Mouse (Mus musculus): ENCODE measurements around the gene March2. TPM values are rescaled to one million over a fixed set of nuclear protein-coding genes. Genes with fewer than 3 reads are reported as not detected.
A peak's percentile ranks its signal among the peaks of the same experiment; 100 is the strongest.

March2 gene
- polyA plus RNA-seq (2014; fragmentation: Nextera tagmentation; extraction: Ambion mirVana): 73.6 and 83.2 TPM in 2 replicates

DNA sequence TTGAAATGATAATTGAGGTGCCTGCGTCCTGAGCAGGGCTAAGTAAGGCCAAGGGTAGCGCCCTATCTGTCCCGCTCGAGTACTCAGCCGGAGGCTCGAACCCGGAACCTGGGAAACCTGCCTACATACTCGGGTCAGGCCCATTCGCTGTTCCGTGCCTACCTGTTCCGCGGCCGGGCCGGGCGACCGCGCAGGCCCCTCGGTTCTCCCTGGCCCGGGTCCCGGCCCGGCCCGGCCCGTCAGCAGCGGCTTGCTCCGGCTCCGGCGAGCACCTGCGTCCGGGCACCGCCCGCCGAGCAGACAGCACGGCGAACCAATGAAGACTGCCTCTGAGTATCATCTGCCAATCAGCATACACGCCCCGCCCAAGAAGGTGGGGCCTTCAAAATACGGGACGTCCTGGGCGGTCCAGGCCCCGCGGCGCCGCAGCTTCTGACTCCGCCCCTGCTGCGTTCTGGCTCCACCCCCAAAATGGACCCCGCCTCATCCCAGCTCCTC is at the start of gene March2:
Gene March2, minus strand, starts transcription at position 287 of the 498 bp plus-strand sequence.
- no peaks in the 10 kb centered on the region for H3K9me3 ChIP-seq (replicated peaks; ENCODE audit: control insufficient read depth, low read length)
- H3K27ac ChIP-seq (ENCODE audit: low read depth, low read length): no peak within 1 kb of the TSS
- no peaks in the 10 kb centered on the region for H3K36me3 ChIP-seq (ENCODE audit: control insufficient read depth, insufficient read depth, low read length)
- H3K4me1 ChIP-seq (ENCODE audit: control insufficient read depth, insufficient read depth, low read length): no peaks in the 10 kb centered on the region
- peak within 1 kb of the TSS; percentile 70 for H3K4me2 ChIP-seq
- H3K4me3 ChIP-seq (ENCODE audit: low read depth, low read length): peak within 1 kb of the TSS; percentile 61
- H3K9ac ChIP-seq (ENCODE audit: low read depth, low read length): peak within 1 kb of the TSS; percentile 74
- H3K27me3 ChIP-seq (ENCODE audit: control insufficient read depth, insufficient read depth, low read length): no peaks in the 10 kb centered on the region
- WGBS (ENCODE audit: insufficient replicate concordance): 1% methylated on average over 46 of the region's 46 CpGs
- ATAC-seq (replicated peaks; ENCODE audit: insufficient number of reproducible peaks, low FRiP score, low TSS enrichment): peak; percentile 99

GRCm38 (mm10) chr17:33766389-33766788 is 47.9 kb upstream of the March2 start:
- Histone ChIP-seq H3K36me3 (ENCODE audit: control insufficient read depth, insufficient read depth, low read length) (no peaks in the 10 kb centered on the region), H3K9me3 (replicated peaks; ENCODE audit: control insufficient read depth, low read length) (no peaks in the 10 kb centered on the region), H3K27ac (ENCODE audit: low read depth, low read length) (no peak overlapping the region), H3K27me3 (ENCODE audit: control insufficient read depth, insufficient read depth, low read length) (no peaks in the 10 kb centered on the region), H3K9ac (ENCODE audit: low read depth, low read length) (no peak overlapping the region), H3K4me3 (ENCODE audit: low read depth, low read length) (no peak overlapping the region), H3K4me2 (no peak overlapping the region), H3K4me1 (ENCODE audit: control insufficient read depth, insufficient read depth, low read length) (no peaks in the 10 kb centered on the region)
- WGBS (ENCODE audit: insufficient replicate concordance): 65% methylated on average over 3 of the region's 3 CpGs
- ATAC-seq (replicated peaks; ENCODE audit: insufficient number of reproducible peaks, low FRiP score, low TSS enrichment): no peak

DNA sequence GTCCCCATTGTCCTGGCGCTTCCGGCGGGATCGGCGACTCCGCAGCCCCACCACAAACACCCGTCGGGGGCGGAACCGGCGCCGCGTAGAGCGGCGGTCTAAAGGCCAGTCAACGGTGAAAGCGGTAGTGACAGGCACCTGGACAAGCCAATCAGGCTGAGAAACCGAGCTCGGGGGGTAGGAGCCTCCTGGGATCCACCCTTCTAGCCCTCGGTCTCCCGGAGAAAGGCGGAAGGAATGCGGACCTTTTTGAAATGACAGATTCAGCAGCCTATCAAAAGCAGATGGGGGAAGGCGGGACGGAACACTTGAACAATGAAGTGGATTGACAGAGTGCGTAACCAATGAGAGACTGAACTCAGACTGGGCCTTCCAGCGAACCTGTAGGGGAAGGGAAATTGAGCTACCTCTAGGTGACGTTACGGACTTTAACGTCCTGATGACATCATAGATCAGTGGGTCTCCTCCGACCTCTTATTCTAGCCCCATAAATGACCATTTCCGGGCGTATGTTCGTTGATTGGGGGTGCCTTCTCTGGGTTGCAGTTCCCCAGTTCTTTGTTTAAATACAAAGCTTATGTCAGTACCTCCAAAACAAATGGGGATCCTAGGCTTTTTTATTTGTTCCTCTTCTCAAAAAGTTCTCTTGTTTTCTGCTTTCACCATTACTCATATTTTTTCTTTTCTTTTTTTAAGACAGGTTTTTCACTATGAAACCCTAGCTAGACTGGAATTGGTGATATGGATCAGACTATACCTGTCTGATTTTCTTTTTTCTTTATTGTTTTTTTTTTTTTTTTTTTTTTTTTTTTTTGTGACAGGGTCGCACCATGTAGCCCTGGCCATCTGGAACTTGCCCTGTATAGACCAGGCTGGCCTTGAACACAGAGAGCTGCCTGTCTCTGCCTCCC is 42.0 kb upstream of the March2 start, which contains the start of gene Rab11b:
Gene Rab11b, minus strand, starts transcription at position 276 of the 911 bp plus-strand sequence.
- Histone ChIP-seq H3K9ac (ENCODE audit: low read depth, low read length) (peak within 1 kb of the TSS; percentile 99), H3K4me3 (ENCODE audit: low read depth, low read length) (peak within 1 kb of the TSS; percentile 89), H3K27me3 (ENCODE audit: control insufficient read depth, insufficient read depth, low read length) (no peaks in the 10 kb centered on the region), H3K4me1 (ENCODE audit: control insufficient read depth, insufficient read depth, low read length) (peaks cover 30% of the 10 kb centered on the region), H3K9me3 (replicated peaks; ENCODE audit: control insufficient read depth, low read length) (no peaks in the 10 kb centered on the region), H3K27ac (ENCODE audit: low read depth, low read length) (peak within 1 kb of the TSS; percentile 100), H3K36me3 (ENCODE audit: control insufficient read depth, insufficient read depth, low read length) (no peaks in the 10 kb centered on the region), H3K4me2 (peak within 1 kb of the TSS; percentile 85)
- WGBS (ENCODE audit: insufficient replicate concordance): 2% methylated on average over 35 of the region's 35 CpGs
- ATAC-seq (replicated peaks; ENCODE audit: insufficient number of reproducible peaks, low FRiP score, low TSS enrichment): peak; percentile 99

- Histone ChIP-seq H3K9ac (ENCODE audit: low read depth, low read length) (peak overlapping the region; percentile 99), H3K9me3 (replicated peaks; ENCODE audit: control insufficient read depth, low read length) (no peaks in the 10 kb centered on the region), H3K4me1 (ENCODE audit: control insufficient read depth, insufficient read depth, low read length) (peaks cover 30% of the 10 kb centered on the region), H3K36me3 (ENCODE audit: control insufficient read depth, insufficient read depth, low read length) (no peaks in the 10 kb centered on the region), H3K27ac (ENCODE audit: low read depth, low read length) (peak overlapping the region; percentile 100), H3K4me2 (peak overlapping the region; percentile 85), H3K27me3 (ENCODE audit: control insufficient read depth, insufficient read depth, low read length) (no peaks in the 10 kb centered on the region), H3K4me3 (ENCODE audit: low read depth, low read length) (peak overlapping the region; percentile 89)
- ATAC-seq (replicated peaks; ENCODE audit: insufficient number of reproducible peaks, low FRiP score, low TSS enrichment): peak; percentile 87
- WGBS (ENCODE audit: insufficient replicate concordance): under 1% methylated on average over 35 of the region's 38 CpGs
Observed at GRCm38 (mm10) chr17:33759767-33760254, 41.3 kb upstream of the March2 start.

- Histone ChIP-seq H3K4me1 (ENCODE audit: control insufficient read depth, insufficient read depth, low read length) (peaks cover 30% of the 10 kb centered on the region), H3K9me3 (replicated peaks; ENCODE audit: control insufficient read depth, low read length) (no peaks in the 10 kb centered on the region), H3K9ac (ENCODE audit: low read depth, low read length) (no peak overlapping the region), H3K4me2 (peak overlapping the region; percentile 32; the same call in 1 of the 2 replicates), H3K27me3 (ENCODE audit: control insufficient read depth, insufficient read depth, low read length) (no peaks in the 10 kb centered on the region), H3K36me3 (ENCODE audit: control insufficient read depth, insufficient read depth, low read length) (no peaks in the 10 kb centered on the region), H3K27ac (ENCODE audit: low read depth, low read length) (no peak overlapping the region), H3K4me3 (ENCODE audit: low read depth, low read length) (no peak overlapping the region)
- ATAC-seq (replicated peaks; ENCODE audit: insufficient number of reproducible peaks, low FRiP score, low TSS enrichment): no peak
- WGBS (ENCODE audit: insufficient replicate concordance): 46% methylated on average over 4 of the region's 4 CpGs
Observed at GRCm38 (mm10) chr17:33757231-33757630, 38.8 kb upstream of the March2 start.

DNA sequence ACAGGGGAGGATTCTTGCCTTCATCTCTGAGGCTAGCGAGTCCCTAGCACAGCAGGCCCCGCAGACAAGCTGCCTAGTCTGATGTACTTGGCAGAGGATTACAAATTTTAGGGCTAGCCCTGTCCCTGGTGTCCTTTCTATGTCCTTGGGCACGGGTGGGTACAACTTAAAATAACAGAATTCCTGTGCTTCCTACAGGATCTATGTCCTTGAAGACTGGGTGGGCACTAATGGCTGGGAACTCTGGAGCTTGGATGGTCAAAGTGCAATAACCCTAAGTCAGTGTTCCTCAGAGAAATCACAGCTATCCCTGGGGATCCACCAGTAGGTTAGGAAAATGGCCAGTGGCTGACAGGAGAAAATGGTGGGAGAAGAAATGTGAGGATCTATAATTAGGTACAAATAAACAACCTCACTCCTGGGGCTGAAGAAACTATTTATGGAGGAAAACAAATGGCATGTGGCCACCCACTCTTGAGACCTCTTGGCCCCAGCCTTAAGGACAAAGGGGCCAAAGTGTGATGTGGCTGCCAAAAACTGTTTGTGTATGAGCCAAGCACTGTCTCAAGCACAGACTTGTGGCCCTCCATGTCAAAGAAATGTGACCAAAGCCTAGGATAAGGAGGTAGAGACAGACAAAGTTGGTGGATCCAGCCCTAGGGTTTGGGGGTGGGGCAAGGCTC is 37.8 kb upstream of the March2 start:
- Histone ChIP-seq H3K9me3 (replicated peaks; ENCODE audit: control insufficient read depth, low read length) (no peaks in the 10 kb centered on the region), H3K4me2 (no peak overlapping the region), H3K4me1 (ENCODE audit: control insufficient read depth, insufficient read depth, low read length) (peaks cover 30% of the 10 kb centered on the region), H3K4me3 (ENCODE audit: low read depth, low read length) (no peak overlapping the region), H3K9ac (ENCODE audit: low read depth, low read length) (no peak overlapping the region), H3K27ac (ENCODE audit: low read depth, low read length) (no peak overlapping the region), H3K27me3 (ENCODE audit: control insufficient read depth, insufficient read depth, low read length) (no peaks in the 10 kb centered on the region), H3K36me3 (ENCODE audit: control insufficient read depth, insufficient read depth, low read length) (no peaks in the 10 kb centered on the region)
- 84% methylated on average over 3 of the region's 3 CpGs for WGBS (ENCODE audit: insufficient replicate concordance)
- ATAC-seq (replicated peaks; ENCODE audit: insufficient number of reproducible peaks, low FRiP score, low TSS enrichment): no peak

DNA sequence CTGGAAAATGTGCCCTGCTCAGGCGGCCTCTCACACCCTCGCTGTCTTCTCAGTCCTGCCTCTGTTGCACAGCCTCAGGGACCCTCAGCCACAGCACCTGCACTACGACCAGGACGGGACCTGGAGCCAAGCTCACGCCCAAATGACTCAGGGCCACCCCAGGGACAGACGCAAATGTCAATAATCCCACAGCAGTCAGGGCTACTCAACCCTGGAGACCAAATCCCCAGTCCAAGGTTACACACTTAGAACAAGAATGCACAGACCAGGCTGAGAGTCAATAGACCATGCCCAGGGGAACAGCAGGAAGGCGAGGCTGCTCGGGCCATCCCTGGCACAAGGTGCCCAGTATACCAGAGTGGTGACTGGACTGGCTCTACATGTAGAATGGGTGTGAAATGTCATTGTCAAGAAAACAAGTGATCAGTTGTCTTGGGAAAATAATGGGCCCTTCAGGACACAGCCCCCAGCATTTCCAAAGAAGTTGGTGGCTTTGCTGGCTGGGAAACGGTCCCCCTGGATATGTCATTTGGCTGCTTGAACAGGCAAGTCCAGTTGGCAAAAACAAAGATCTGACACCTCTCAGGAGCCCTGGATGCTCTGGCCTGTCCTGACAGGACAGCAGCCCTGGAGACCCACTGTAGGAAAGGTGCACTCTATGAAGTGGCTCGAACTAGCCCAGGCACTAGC is 37.1 kb upstream of the March2 start:
- Histone ChIP-seq H3K4me2 (no peak overlapping the region), H3K27ac (ENCODE audit: low read depth, low read length) (no peak overlapping the region), H3K27me3 (ENCODE audit: control insufficient read depth, insufficient read depth, low read length) (no peaks in the 10 kb centered on the region), H3K4me1 (ENCODE audit: control insufficient read depth, insufficient read depth, low read length) (peaks cover 30% of the 10 kb centered on the region), H3K4me3 (ENCODE audit: low read depth, low read length) (no peak overlapping the region), H3K36me3 (ENCODE audit: control insufficient read depth, insufficient read depth, low read length) (no peaks in the 10 kb centered on the region), H3K9me3 (replicated peaks; ENCODE audit: control insufficient read depth, low read length) (no peaks in the 10 kb centered on the region), H3K9ac (ENCODE audit: low read depth, low read length) (no peak overlapping the region)
- no peak for ATAC-seq (replicated peaks; ENCODE audit: insufficient number of reproducible peaks, low FRiP score, low TSS enrichment)
- 91% methylated on average over 10 of the region's 10 CpGs for WGBS (ENCODE audit: insufficient replicate concordance)

GRCm38 (mm10) chr17:33754656-33755055 is 36.2 kb upstream of the March2 start:
- no peak for ATAC-seq (replicated peaks; ENCODE audit: insufficient number of reproducible peaks, low FRiP score, low TSS enrichment)

More at GRCm38 (mm10) chr17:33754656-33755055, 36.2 kb upstream of the March2 start:
- H3K9ac ChIP-seq (ENCODE audit: low read depth, low read length): no peak overlapping the region
- 60% methylated on average over 1 of the region's 1 CpGs for WGBS (ENCODE audit: insufficient replicate concordance)
- H3K36me3 ChIP-seq (ENCODE audit: control insufficient read depth, insufficient read depth, low read length): no peaks in the 10 kb centered on the region; the same call in 1 of the 2 replicates
- no peaks in the 10 kb centered on the region for H3K27me3 ChIP-seq (ENCODE audit: control insufficient read depth, insufficient read depth, low read length)
- H3K4me1 ChIP-seq (ENCODE audit: control insufficient read depth, insufficient read depth, low read length): peaks cover 30% of the 10 kb centered on the region
- H3K9me3 ChIP-seq (replicated peaks; ENCODE audit: control insufficient read depth, low read length): no peaks in the 10 kb centered on the region
- no peak overlapping the region for H3K27ac ChIP-seq (ENCODE audit: low read depth, low read length)
- no peak overlapping the region for H3K4me2 ChIP-seq
- no peak overlapping the region for H3K4me3 ChIP-seq (ENCODE audit: low read depth, low read length)

All from heart, embryonic 11.5 days (tissue).